Mouse (Mus musculus) fibroblast of lung, adult 2 months (primary cell): Measurements from ENCODE around the gene Slc25a41.
"Not testable (repeated sequence)": the region's sequence is repeated elsewhere in the genome, so short reads cannot be mapped to it uniquely, and the experiment has no call there.

Experiments
- DNase-seq: peaks from one replicate; pipeline ENCODE4 v3.0.0-alpha.2; 2011; ENCODE audit warnings: low read depth

The Slc25a41 gene

DNA sequence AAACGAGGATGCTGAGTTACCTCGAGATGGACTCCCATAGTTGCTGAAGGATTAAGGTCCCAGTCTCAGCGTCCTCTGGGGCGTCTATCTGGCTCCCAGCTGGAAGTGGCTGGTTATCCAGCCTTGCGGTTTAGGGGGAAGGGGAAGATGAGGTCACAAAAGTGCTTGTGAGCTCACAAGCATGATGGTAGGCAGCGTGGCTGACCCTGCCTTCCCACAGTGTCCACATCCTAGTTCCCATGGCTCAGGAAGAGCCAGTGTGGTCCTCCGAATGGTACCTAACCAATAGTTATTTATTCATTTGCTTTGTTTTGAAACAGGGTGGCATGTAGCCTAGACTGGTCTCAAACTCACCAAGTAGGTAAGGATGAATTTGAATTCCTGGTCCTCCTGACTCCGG lies at the start of gene Slc25a41:
Gene Slc25a41, minus strand, starts transcription at position 101 of the 400 bp plus-strand sequence.
- no peak for DNase-seq

DNA sequence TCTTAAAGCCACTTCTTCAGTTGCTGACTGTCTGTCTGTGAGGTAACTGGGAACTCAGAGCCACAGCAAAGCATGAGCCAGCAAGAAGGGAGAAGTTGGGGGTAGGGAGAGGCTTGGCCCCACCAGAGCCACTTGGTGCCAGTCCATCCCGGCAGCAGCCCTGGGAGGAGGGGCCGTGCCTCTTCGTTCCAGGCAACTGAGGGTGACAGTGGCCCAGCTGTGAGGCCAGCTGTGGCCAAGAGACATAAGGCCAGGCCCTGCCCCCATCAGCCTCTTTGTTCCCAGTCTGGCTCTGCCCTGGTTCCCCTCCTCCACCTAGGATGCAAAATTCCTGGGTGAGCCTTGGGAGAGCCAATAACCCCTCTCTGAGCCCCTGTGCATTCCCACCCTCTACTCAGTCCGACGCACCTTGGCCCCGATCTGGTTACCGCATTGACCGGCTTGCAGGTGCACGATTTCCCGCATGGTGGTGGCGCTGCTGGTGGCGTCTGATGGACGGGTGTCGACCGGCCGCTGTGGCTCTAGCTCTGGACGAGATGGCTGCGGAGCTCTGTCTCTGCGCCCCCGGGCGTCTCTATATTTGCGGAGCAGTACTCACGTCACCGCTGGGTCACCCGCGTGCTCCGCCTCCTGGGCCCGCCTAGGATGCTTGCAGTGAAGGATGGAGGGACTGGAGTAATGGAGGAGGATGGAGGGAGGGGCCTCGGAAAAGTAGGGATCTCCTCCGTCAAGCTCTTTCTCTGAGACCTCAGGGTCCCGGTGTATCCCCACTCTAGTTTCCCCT lies 45.8 kb upstream of the Slc25a41 start, which contains the start of gene Tubb4a:
Gene Tubb4a, minus strand, starts transcription at position 734 of the 784 bp plus-strand sequence.
- DNase-seq: no peak

DNA sequence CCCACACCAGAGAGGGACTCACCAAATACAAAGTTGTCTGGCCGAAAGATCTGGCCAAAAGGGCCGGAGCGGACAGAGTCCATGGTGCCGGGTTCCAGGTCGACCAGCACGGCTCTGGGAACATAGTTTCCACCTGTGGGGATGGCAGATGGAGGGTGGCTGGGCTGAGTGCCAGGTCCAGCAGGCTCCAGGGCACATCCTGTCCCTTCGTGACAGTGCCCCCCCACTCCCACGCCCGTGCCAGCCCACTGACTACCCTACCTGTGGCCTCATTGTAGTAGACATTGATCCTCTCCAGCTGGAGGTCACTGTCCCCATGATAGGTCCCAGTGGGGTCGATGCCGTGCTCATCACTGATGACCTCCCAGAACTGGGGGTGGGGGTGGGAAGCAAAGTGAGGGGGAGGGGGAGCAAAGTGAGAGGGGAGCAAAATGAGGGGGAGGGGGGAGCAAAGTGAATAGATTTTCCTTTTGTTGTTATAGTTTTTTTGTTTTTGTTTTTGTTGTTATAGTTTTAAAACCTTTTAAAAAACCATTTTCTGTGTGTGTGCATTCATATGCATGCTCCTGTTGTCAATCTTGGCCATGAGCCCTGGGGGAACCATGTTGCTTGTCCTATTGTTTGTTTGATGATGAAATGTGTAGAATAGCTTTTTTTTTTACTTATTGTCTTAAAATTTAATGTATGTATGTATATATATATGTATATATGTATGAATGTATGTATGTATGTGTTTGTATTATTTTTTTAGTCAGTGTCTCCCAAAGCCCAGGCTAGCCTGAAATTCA lies 44.7 kb upstream of the Slc25a41 start:
- DNase-seq: no peak

DNA sequence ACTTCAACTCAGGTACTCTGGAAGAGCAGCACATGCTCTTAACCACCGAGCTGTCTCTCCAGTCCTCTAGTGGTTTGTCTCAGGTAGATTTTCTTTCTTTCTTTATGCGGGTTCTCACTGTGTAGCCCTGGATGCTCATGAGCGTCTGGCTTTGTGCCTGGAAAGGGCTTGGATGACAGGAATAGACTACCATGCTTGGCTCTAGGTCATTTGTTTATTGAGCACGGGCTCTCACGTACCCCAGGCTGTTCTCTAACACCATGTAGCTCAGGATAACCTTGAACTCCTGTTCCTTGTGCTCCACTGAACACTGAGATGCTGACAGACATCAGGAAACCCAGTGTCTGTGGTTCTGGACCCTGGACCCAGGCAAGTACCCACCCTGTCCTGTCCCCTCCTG lies 41.0 kb upstream of the Slc25a41 start:
- DNase-seq: no peak

DNA sequence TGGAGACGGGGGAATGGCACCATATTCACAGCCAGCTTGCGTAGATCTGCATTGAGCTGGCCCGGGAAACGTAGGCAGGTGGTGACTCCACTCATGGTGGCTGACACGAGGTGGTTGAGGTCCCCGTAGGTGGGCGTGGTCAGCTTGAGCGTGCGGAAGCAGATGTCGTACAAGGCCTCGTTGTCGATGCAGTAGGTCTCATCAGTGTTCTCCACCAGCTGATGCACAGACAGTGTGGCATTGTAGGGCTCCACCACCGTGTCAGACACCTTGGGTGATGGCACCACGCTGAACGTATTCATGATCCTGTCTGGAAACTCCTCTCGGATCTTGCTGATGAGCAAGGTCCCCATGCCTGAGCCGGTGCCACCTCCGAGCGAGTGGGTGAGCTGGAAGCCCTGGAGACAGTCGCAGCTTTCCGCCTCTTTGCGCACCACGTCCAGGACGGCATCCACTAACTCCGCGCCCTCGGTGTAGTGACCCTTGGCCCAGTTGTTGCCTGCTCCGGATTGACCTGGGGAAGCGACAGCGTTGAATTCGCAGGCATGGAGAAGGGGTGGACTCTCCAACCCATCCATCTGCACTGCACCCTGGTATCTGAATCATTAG lies 39.9 kb upstream of the Slc25a41 start:
- no peak for DNase-seq

DNA sequence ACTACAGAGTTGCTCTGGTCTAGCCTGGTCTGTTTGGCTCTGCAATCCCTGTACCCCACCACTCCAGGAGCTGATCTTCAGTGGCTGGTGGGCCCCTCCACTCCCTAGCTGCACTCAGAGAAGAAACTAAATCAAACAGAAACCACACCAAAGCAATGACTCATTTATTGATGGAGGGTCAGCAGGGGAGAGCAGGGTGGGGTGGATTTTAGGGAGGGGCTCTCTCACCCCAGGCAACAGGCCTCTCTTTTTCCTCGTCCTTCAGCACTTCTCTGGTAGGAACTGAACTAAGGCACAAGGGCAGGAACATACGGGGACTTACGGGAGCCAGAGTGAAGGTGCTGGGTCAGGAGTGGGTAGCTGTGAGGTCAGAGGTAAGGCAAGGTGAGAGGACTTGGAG lies 38.5 kb upstream of the Slc25a41 start:
- no peak for DNase-seq

DNA sequence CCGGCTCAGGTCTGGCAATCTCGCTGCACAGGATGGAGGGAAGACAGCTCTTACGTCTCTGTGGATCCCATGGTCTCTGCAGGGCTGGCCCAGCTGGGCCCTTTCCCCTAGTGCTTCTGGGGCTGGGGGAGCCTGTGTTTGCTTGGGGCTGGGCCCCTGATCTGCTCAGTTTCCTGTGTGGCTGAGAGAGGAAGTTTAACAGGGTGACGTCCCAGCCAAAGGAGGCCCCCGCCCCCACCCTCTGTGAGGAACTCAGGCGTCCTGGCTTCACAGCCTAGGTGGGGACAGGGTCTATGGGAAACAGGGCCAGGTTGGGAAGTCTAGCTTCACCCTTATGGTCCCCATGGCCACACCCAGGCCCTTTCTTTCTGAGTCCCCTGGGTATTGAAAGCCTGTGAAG lies 36.9 kb upstream of the Slc25a41 start, which contains the start of gene Dennd1c:
Gene Dennd1c, minus strand, starts transcription at position 179 of the 400 bp plus-strand sequence.
- DNase-seq: no peak

DNA sequence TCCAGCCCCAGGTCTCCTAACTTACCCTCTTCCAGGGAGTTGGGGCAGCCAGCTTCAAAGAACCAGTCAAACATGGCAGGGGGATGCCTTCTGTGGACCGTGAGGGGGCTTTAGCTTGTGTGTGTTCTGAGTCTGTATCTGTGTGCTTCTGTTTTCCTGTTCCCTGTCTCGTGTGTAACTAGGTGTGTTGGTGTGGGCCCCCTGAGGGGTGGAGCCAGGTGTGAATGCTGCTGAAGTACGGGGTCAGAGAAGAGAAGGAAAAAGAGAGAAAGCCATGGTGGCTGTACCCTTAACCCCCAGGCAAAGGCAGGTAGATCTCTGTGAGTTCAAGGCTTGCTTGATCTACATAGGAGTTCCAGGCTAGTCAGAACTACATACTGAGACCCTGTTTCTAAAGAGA lies 35.5 kb upstream of the Slc25a41 start:
- DNase-seq: no peak

DNA sequence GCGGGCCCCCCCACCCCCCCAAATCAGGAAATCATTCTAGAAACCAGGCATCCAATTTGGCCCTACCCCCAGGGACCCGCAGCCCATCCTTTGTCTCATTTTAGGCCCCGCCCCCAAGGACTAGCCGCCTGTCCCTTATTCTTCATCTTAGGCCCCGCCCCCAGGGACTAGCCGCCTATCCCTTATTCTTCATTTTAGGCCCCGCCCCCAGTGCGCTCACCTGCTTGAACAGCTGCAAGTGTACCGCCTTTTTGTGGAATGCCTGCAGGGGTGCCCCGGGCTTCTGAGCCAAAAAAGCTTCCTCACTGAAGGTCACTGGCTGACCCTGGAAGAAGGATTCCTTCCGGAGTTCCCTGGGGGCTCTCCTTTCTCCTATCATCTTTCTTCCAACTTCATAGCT lies 29.2 kb upstream of the Slc25a41 start:
- no peak for DNase-seq

DNA sequence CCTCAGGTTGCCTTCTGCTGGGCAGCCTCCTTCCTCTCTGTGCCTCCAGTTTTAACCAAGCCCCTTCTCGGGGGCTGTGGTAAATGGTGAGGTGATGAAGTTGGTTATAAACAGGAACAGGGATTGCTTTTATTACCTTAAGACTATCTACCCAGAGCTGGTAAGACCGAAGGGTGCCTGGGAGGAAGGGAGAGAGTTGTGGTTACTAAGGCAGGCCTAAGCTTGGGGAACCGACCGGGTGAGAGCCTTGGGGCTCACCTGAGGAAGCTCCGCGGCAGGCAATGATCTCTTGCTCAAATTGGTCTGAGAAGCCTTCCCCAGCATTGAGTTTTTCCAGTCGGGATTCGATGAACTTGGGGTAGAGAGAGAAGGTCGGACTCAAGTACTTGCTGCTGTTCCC lies 28.8 kb upstream of the Slc25a41 start:
- DNase-seq: no peak

DNA sequence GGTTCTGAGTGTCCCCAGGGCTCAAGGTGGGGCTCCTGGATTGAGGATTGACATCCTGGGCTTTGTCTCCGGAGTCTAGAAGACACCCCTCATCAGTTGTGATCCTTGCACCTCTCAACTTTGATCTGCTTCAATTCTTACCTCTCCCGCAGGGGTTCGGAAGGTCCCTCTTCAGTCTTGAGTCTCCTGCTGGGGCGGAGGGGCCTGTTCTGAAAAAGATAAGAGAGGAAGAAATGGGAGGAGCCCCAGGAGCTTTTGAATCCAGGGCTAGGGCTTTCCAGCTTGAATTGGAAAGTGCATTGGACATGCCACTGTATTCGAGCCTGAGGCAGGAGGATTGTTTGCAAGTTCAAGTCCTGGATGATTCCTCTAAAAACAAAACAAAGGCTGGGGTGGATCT lies 25.5 kb upstream of the Slc25a41 start:
- no peak for DNase-seq

DNA sequence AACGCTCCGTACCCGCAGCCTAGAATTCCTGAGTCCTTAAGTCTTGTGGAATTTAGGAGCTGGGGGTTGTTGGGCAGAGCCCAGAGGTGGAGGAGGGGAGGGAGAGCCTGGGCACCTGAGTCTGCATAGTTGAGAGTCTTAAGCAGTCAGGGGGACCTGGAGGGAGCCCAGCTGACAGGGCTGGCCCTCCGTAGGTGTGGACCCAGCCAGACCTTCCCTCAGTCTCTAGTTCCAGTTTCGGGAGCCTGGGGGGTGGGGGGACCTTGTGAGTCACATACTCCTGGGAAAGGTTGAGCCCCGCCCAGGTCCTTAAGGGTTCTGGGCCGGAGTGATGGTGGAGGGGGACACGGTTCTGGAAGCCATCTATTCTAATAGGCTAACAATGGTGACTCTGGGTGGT lies 21.6 kb upstream of the Slc25a41 start:
- DNase-seq: no peak

DNA sequence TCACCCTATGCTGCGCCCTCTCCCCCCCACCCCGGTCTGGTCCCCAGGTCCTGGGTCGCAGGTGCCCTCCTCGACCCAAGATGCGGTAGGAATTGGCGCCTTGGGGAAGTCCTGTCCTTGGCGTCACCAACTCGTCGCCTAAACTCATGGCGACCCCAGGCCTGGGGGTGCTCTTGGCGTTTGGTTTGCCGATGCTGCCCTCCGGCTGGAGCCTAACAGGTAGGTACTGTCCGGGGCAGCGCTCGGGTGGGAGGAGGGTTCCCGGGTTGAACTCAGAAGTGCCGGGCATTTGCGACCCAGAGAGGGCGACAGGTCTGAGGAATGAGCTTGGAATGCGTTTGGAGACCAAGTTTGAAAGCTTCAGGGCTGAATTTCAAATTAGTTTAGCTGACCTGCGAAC lies 21.1 kb upstream of the Slc25a41 start:
- DNase-seq: no peak

DNA sequence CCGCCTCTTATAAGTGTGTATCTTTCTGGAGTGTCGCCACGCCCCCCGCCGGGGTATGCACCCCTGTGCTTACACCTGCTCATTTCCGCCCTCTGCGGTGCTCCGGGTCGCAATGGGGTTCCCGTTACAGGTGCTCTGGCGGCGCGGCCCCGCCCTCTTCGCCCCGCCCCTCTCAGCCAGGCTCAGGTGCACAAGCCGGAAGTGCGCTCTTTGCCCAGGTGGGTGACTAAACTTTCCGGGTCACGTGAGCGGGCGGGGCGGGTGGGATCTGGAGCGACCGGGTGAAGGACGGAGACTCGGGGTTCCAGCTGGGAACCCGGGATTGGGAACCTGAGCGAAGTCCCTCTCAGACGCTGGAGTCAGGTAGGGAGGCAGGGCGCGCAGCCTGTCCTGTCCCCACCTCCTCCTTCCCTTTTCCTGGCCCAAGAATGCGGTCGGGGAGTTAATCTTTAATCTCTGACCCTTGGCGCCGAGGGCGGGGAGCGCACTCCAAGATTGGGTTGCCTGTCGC lies 20.6 kb upstream of the Slc25a41 start:
- no peak for DNase-seq

DNA sequence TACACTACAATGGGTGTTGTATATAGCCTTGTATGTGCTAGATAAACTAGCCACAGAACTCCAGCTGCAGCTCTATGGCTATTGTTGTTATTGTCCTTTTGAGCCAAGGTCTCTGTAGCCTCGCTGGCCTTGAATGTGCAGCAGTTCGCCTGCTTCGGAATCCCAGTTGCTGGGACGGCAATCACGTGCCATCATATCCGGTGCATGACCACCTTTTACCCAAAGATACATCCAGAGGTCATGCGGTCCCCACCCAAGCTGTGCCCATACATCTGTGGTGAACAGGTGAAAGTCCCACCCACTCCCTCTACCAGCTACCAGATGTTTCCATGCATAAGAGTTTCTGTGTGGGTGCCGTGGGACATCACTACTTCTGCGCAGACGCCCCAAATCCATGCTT lies 19.6 kb upstream of the Slc25a41 start:
- DNase-seq: no peak

DNA sequence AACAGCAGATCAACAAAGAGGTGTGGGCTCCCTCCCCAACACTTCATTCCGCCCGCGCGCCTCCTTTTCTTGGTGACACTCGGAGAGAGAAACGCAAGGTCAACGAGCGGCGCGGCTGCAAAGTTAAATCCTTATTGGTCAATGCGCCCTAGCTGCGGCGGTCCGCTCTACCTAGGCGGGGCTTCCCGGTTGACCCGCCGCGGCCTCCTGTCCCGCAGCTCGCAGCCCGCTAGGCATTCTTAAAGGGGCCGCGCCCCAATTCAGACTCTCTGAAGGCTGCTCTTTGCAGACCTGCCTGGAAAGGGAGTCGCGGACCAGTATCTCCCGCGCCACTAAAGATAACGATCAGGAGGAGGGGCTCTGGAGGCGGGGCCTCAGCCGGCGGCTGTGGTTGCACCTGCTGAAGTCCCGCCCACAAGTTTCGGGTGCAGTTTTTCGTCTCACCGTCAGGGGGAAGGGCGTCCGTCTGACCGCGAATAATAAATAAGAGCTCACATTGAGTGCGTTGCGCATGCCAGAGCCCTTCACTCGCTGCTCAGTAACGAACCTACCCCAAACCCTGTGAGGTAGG lies 18.9 kb upstream of the Slc25a41 start:
- DNase-seq: peak; percentile 74

DNA sequence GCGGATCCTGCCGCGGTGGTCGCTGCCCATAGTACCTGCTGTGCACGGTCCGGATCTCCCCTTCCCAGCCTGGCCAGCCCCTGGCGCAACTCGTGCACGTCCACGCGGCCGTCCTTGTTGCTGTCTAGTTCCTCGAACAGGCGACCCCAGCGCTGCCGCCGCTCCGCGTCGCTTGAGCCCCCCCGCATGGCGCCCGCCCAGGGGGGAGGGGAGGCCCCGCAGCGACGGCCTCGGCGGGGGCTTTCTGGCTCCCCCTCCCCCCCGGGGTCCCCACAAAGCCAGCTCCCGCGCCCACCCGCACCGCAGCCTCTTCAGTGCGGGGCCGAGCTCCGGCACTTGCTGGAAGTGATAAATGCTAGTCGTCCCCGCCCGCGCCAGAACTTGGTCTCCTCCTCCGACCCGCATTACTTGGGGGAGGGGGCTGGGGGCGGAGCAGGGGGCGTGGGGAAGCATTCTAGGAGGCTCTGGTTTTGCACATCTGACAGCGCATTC lies 18.1 kb upstream of the Slc25a41 start, which contains the start of gene Slc25a23:
Gene Slc25a23, minus strand, starts transcription at position 378 of the 492 bp plus-strand sequence.
- no peak for DNase-seq

DNA sequence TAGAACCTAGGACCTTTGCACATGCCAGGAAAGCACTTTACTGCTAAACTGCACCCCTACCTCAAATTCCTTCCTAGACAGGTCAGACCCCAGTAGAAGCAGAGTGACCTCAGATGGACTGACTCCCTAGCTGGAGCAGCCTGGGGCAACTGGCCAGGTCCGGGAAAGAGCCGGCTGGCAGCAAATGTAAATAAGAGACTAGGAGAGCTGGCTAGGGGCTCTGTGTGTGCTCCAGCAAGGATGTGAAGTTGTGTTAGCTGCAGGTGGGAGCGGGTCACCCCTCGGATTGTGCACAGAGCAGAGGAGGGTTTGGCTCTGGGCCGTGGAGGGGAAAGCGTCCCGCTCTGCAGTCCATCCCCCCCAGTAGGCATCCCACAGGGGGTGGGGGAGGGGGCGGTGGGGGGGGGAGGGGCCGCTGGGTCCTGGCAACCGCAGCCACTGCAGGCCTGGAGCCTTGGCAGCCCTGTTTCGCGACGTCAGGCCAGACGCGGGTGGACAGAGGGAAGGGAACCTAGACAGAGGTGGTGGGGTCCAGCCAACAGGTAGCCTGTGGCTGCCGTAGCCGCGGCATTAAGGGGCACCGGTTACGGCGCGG lies 17.5 kb upstream of the Slc25a41 start, which contains the start of gene Crb3:
Gene Crb3, plus strand, starts transcription at position 215 of the 595 bp plus-strand sequence.
- no peak for DNase-seq

DNA sequence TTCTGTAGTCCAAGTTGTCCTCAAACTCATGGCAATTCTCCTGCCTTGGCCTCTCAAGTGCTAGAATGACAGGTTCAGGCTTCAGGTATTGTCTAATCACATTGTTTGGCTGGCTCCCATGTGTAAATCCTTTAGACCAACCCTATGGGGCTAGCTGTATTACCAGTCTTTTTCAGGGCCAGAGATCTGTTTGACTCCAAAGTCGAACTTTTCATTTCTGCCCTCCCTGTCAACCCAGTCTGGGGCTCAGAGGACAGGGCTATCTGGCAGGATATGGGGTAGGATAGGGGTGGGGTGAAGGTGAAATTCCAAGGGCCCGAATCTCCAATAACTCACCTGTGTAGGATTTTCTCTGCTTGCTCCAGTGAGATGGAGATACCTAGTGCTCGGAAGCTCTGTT lies 14.8 kb upstream of the Slc25a41 start:
- no peak for DNase-seq

DNA sequence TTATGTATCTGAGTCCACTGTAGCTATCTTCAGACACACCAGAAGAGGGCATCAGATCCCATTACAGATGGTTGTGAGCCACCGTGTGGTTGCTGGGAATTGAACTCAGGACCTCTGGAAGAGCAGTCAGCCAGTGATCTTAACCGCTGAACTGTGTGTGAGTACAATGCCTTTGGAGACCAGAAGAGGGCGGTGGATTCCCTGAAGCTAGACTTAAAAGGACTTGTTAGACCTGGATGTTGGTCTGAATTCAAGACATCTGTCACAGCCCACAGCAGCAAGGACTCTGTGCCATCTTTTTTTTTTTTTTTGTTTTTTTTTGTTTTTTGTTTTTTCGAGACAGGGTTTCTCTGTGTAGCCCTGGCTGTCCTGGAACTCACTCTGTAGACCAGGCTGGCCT lies 10.2 kb upstream of the Slc25a41 start:
- not testable (repeated sequence) for DNase-seq

DNA sequence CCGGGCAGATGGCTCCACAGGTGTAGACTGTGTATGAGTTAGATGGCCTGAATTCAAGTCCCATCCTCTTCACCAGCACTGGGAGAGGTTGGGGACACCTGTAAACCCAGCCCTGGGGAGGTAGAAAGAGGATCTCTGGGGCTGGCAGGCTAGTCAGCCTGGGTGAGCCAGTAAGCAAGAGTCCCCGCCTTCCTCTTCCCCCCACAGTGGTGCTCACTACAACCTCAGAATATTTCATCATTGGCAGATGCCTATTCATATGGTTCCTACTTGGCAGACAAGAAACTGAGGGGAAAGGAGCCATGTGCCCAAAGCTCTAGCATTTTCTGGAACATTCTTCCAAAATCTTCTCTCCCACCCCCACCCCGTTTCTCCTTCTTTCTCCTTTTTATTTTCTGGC lies 7.4 kb upstream of the Slc25a41 start:
- DNase-seq: no peak
